Mouse (Mus musculus) liver, adult 2 months (tissue): ENCODE results near the gene Dcun1d3. TPM values are rescaled to one million over a fixed set of nuclear protein-coding genes. Genes with fewer than 3 reads are reported as not detected.

ENCODE experiments used
- DNase-seq: peaks from one replicate; pipeline ENCODE4 v3.0.0-alpha.2; 2011; ENCODE audit warnings: low read depth, low spot score; ENCODE audit errors: extremely low read depth
- H3K27ac ChIP-seq: fragments of 200-500 bp; replicated peaks from 2 replicates; pipeline ENCODE4 v1.5.1; 2012; ENCODE audit warnings: low read depth, mild to moderate bottlenecking, control low read depth, inconsistent platforms, low read length; ENCODE audit not compliant: insufficient read depth
- H3K27me3 ChIP-seq: fragments of 200-500 bp; 2 replicates; pipeline ENCODE4 v1.6.1; 2012; ENCODE audit warnings: mild to moderate bottlenecking, moderate library complexity, low read length, inconsistent platforms; ENCODE audit not compliant: control insufficient read depth, insufficient read depth
- H3K36me3 ChIP-seq: fragments of 200-500 bp; 2 replicates; pipeline ENCODE4 v1.6.1; 2012; ENCODE audit warnings: low read length, inconsistent platforms; ENCODE audit not compliant: control insufficient read depth, insufficient read depth
- H3K4me1 ChIP-seq: fragments of 200-500 bp; 2 replicates; pipeline ENCODE4 v1.6.1; 2011; ENCODE audit warnings: low read length; ENCODE audit not compliant: control insufficient read depth, insufficient read depth
- H3K4me3 ChIP-seq: fragments of 200-500 bp; 2 replicates; pipeline ENCODE4 v1.5.1; 2011; ENCODE audit warnings: low read depth, mild to moderate bottlenecking, control low read depth, low read length, moderate library complexity; ENCODE audit not compliant: insufficient read depth
- H3K79me2 ChIP-seq: fragments of 200-500 bp; 2 replicates; pipeline ENCODE4 v1.6.1; 2012; ENCODE audit warnings: inconsistent platforms, mild to moderate bottlenecking, low read length, moderate library complexity; ENCODE audit not compliant: control insufficient read depth, insufficient read depth
- H3K9ac ChIP-seq: fragments of 200-500 bp; 2 replicates; pipeline ENCODE4 v1.6.1; 2012; ENCODE audit warnings: low read depth, mild to moderate bottlenecking, control low read depth, inconsistent platforms, low read length
- CTCF ChIP-seq: fragments of 200-500 bp; IDR thresholded peaks from 2 replicates; pipeline ENCODE4 v1.5.1; 2011; ENCODE audit warnings: low read depth, low read length, control low read depth
- POLR2A ChIP-seq: fragments of 200-500 bp; IDR thresholded peaks from 2 replicates; pipeline ENCODE4 v1.6.1; 2011; ENCODE audit warnings: low read length, control low read depth; ENCODE audit not compliant: insufficient read depth; ENCODE audit errors: extremely low read depth
- WGBS: fragments of 180-500 bp; shearing (Covaris S2); methylation state at CpG from one replicate; pipeline ENCODE4 v1.1.7; 2018; 5-methylcytosine and 5-hydroxymethylcytosine counted together
- polyA plus RNA-seq: library from polyadenylated mRNA; depleted of rRNA; stranded (reverse); fragments of >200 nt; gene quantifications from 2 replicates; pipeline ENCODE4 v1.2.3, GENCODE M21; 2012; rRNA removed
- total RNA-seq: library from RNA; depleted of rRNA; stranded (reverse); fragments of >200 nt; gene quantifications from 2 replicates; pipeline ENCODE4 v1.2.3, GENCODE M21; 2014; rRNA removed

Gene Dcun1d3
- total and polyA plus RNA-seq, 2 experiments: 5.3 to 5.7 TPM

DNA sequence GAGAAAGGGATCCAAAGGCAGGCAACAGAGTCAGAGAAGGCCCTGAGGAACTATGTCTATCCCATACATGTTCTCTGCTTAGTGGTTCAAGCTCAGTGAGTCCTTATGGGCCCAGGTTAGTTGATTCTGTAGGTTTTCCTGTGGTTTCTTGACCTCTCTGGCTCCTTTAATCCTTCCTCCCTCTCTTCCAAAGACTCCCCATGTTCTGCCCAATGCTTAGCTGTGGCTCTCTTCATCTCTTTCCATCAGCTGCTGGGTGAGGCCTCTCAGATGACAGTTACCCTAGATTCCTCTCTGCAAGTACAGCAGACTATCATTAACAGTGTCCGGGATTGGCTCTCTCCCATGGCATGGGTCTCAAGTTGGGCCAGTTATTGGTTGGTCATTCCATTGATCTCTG lies 60.7 kb downstream of the Dcun1d3 start:
- Histone ChIP-seq H3K36me3 (no peaks in the 10 kb centered on the region), H3K79me2 (no peaks in the 10 kb centered on the region), H3K9ac (no peak overlapping the region), H3K4me1 (no peaks in the 10 kb centered on the region), H3K27me3 (no peaks in the 10 kb centered on the region), H3K4me3 (no peak overlapping the region), H3K27ac (no peak overlapping the region)
- no peak for DNase-seq
- 73% methylated on average over 1 of the region's 1 CpGs for WGBS
- TF ChIP-seq CTCF (no peak), POLR2A (no peak)

DNA sequence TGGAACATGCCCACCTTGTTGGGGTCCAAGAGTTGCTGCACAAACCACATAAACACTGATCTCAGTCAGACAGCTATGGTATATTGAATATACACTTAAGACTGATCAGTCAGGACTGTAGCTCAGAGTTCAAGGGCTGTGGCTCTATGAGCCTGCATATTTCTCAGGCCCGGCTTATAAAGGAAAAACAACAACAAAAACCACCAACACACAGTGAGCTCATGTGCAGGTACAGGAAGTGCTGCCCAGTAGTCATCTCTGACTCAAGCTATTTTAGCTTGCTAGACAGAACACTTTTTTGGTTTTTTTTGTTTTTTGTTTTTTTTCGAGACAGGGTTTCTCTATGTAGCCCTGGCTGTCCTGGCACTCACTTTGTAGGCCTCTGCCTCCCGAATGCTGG lies 87.4 kb downstream of the Dcun1d3 start:
- H3K27ac ChIP-seq: no peak overlapping the region
- peaks cover 8% of the 10 kb centered on the region for H3K36me3 ChIP-seq
- 98% methylated on average over 3 of the region's 3 CpGs for WGBS
- H3K79me2 ChIP-seq: no peaks in the 10 kb centered on the region
- H3K27me3 ChIP-seq: no peaks in the 10 kb centered on the region
- H3K9ac ChIP-seq: no peak overlapping the region
- no peak for DNase-seq
- no peaks in the 10 kb centered on the region for H3K4me1 ChIP-seq
- H3K4me3 ChIP-seq: no peak overlapping the region
- TF ChIP-seq CTCF (no peak), POLR2A (no peak)

DNA sequence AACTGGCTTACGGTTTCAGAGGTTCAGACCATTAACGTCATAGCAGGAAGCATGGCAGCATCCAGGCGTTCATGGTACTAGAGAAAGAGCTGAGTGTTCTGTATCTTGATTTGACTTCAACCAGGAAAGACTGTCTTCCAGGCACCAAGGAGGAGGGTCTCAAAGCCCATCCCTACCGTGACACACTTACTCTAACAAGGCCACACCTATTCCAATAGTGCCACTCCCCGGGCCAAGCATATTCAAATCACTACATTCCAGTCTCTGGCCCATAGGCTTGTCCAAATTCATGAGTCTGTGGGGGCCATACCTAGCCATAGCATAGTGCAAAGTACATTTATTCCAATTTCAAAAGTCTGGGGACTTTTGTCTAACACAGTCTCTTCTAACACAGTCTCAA lies 88.7 kb downstream of the Dcun1d3 start:
- Histone ChIP-seq H3K27me3 (no peaks in the 10 kb centered on the region), H3K9ac (no peak overlapping the region), H3K4me1 (no peaks in the 10 kb centered on the region), H3K36me3 (peaks cover 8% of the 10 kb centered on the region), H3K4me3 (no peak overlapping the region), H3K27ac (no peak overlapping the region), H3K79me2 (no peaks in the 10 kb centered on the region)
- DNase-seq: no peak
- TF ChIP-seq CTCF: no peak
- no peak for TF ChIP-seq POLR2A
- WGBS: 96% methylated on average over 5 of the region's 5 CpGs

Other genes with a start within 250 kb of the Dcun1d3 start
- gene Acsm4, start 206.3 kb downstream of the Dcun1d3 start, total RNA-seq: not detected in 2 replicates
- gene Acsm4, start 206.3 kb downstream of the Dcun1d3 start, polyA plus RNA-seq: not detected in 2 replicates
- gene Thumpd1, start 175.5 kb downstream of the Dcun1d3 start, total RNA-seq: 11.8 and 13.6 TPM in 2 replicates
- 6.0 and 7.2 TPM in 2 replicates for gene Thumpd1, start 175.5 kb downstream of the Dcun1d3 start, polyA plus RNA-seq
- 212 and 304 TPM in 2 replicates for gene Acsm3, start 135.4 kb downstream of the Dcun1d3 start, total RNA-seq
- gene Acsm3, start 135.4 kb downstream of the Dcun1d3 start, polyA plus RNA-seq: 49.8 and 66.9 TPM in 2 replicates
- 4.8 and 5.4 TPM in 2 replicates for gene Rexo5, start 102.3 kb downstream of the Dcun1d3 start, total RNA-seq
- gene Rexo5, start 102.3 kb downstream of the Dcun1d3 start, polyA plus RNA-seq: 1.0 and 1.9 TPM in 2 replicates
- gene Eri2, start 102.2 kb downstream of the Dcun1d3 start, total RNA-seq: 3.6 and 4.5 TPM in 2 replicates
- 0.61 and 0.80 TPM in 2 replicates for gene Eri2, start 102.2 kb downstream of the Dcun1d3 start, polyA plus RNA-seq
- gene Lyrm1, start 437 bp downstream of the Dcun1d3 start, total RNA-seq: 4.6 and 6.2 TPM in 2 replicates
- gene Lyrm1, start 437 bp downstream of the Dcun1d3 start, polyA plus RNA-seq: 0.95 and 1.2 TPM in 2 replicates
- not detected in 2 replicates for gene Dnah3, start 199.0 kb upstream of the Dcun1d3 start, total RNA-seq
- gene Dnah3, start 199.0 kb upstream of the Dcun1d3 start, polyA plus RNA-seq: not detected in 2 replicates
- gene Tmem159, start 206.1 kb upstream of the Dcun1d3 start, total RNA-seq: 3.0 and 3.5 TPM in 2 replicates
- 1.8 and 3.2 TPM in 2 replicates for gene Tmem159, start 206.1 kb upstream of the Dcun1d3 start, polyA plus RNA-seq
- not detected in 2 replicates for gene Zp2, start 249.0 kb upstream of the Dcun1d3 start, total RNA-seq
- not detected in 2 replicates for gene Zp2, start 249.0 kb upstream of the Dcun1d3 start, polyA plus RNA-seq